Mouse (Mus musculus) stomach, postnatal 0 days (tissue): ENCODE measurements around the gene Anxa2.

Experiments
- CTCF ChIP-seq: IDR thresholded peaks from 2 replicates; pipeline ENCODE4 v1.5.1; 2016; ENCODE audit warnings: antibody characterized with exemption, low read depth, mild to moderate bottlenecking, moderate library complexity
- EP300 ChIP-seq: optimal IDR thresholded peaks from 2 replicates; pipeline ENCODE3; 2016; ENCODE audit warnings: antibody characterized with exemption

GRCm38 (mm10) chr9:69468991-69469390 lies 15.6 kb downstream of the Anxa2 start:
- no peak for TF ChIP-seq CTCF
- TF ChIP-seq EP300: no peak
